Mouse (Mus musculus) inflammation-experienced regulatory T-cells, adult 6 months (primary cell): ENCODE data around the gene Pdyn. TPM values are rescaled to one million over a fixed set of nuclear protein-coding genes. Genes with fewer than 3 reads are reported as not detected.

ENCODE experiments used
- ATAC-seq: one replicate; pipeline ENCODE4 v1.8.0; 2017
- polyA plus RNA-seq, 3 experiments: library from polyadenylated mRNA; unstranded; fragments of 100-300 nt; shearing (Covaris generic); gene quantifications; one replicate each; pipeline ENCODE4 v1.2.1; 2017

Gene Pdyn
- polyA plus RNA-seq, 3 experiments from 2014 or later = not detected

DNA sequence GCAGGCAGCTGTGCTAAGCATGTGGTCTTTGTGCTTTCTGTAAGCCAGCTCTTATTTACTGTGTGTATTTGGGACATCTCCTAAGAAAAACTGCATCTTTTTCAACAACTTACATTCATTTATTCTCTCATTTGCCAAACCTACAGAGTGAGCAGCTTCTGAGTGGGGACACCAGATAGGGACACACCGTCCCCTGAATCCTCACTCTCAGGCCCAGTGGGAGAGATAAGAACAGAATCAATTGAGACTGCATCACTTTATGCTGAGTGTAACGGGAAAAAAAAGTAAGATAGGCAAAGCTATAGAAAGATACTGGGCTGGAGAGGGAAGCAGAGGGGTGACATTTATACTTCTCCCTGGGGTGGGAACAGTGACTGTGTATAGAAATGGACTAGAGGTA, 46.0 kb downstream of the Pdyn start:
- ATAC-seq = no peak

GRCm38 (mm10) chr2:129652616-129653015, 47.0 kb downstream of the Pdyn start:
- ATAC-seq = no peak

Other genes starting within 250 kb of the Pdyn start
- gene F830045P16Rik, start 163.2 kb downstream of the Pdyn start, polyA plus RNA-seq = not detected
- 1 to 10 TPM in 1 of 3 experiments, under 1 TPM in 1, not detected in 1; 0.96 to 1.0 TPM for gene Sirpa, start 107.0 kb downstream of the Pdyn start, polyA plus RNA-seq
- 1 to 10 TPM in 1 of 3 experiments, under 1 TPM in 2; 0.63 to 1.3 (median 0.67) TPM for gene Stk35, start 100.7 kb upstream of the Pdyn start, polyA plus RNA-seq